Mouse (Mus musculus): Measurements from ENCODE around the gene Asphd1. TPM values are rescaled to one million over a fixed set of nuclear protein-coding genes. Genes with fewer than 3 reads are reported as not detected.
"Not testable (repeated sequence)": the region's sequence is repeated elsewhere in the genome, so short reads cannot be mapped to it uniquely, and the experiment has no call there.

The Asphd1 gene
- polyA plus RNA-seq, 1 experiment = not detected

DNA sequence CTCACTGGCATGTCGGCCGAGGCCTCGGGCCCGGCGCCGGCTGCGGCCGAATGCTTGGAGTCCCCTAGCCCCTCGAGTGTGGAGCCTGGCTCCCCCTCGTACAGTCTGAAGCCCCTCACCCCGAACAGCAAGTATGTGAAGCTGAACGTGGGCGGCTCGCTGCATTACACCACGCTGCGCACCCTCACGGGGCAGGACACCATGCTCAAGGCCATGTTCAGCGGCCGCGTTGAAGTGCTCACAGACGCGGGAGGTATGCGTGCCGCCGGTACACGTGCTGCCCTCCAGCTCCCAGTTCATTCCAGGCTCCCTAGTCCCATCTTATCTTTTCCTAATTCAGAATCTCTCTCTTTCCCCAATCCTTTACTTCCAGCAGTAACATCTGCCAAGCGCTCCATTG is 20.3 kb downstream of the Asphd1 start:
- 0 out of 2 replicates have a peak overlapping the region, but pooled peaks have one; percentile 3 for H3K27ac ChIP-seq (ENCODE audit: insufficient read depth, low read length)
- peak overlapping the region; percentile 67 for H3K4me3 ChIP-seq (ENCODE audit: insufficient read depth, low read length)
- no peaks in the 10 kb centered on the region for H3K4me1 ChIP-seq (ENCODE audit: control insufficient read depth, insufficient read depth, low read length)
- TF ChIP-seq CTCF (IDR thresholded peaks at IDR 0.05; ENCODE audit: borderline replicate concordance, insufficient read depth, low read length) = no peak
- peak; percentile 2; the same call in 1 of the 2 replicates for TF ChIP-seq POLR2A (IDR thresholded peaks at IDR 0.05; ENCODE audit: low read depth, low read length)

DNA sequence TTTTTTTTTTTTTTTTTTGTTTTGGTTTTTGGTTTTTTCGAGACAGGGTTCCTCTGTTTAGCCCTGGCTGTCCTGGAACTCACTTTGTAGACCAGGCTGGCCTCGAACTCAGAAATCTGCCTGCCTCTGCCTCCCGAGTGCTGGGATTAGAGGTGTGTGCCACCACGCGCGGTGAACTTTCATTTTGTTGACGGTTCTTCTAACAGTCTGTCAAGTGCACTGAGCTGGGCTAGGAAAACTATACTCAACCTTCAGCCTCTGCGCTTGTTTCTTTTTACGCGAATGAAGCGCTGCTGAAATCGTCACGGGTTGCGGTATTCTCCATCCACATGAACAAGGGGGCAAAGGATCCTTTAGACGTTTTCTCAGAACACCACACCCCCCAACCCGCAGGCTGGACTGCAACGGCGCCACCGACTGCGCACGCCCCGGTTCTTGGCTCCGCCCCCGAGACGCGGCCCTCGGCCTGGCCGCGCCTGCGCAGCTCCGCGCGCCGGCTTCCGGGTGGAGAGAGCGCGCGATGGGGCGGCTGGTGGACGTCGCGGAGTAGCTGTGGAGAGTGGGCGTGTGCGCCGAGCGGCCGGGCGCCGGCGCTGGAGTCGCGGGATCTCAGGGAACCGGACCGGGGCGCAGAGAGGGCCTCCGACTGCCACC is 20.9 kb downstream of the Asphd1 start, which contains the start of gene Kctd13:
Kctd13 (plus strand) TSS at position 496 of the 654 bp plus-strand sequence.
- peak within 1 kb of the TSS; percentile 67 for H3K4me3 ChIP-seq (ENCODE audit: insufficient read depth, low read length)
- H3K27ac ChIP-seq (ENCODE audit: insufficient read depth, low read length) = 0 out of 2 replicates have a peak within 1 kb of the TSS, but pooled peaks have one; percentile 8
- no peaks in the 10 kb centered on the region for H3K4me1 ChIP-seq (ENCODE audit: control insufficient read depth, insufficient read depth, low read length)
- TF ChIP-seq CTCF (IDR thresholded peaks at IDR 0.05; ENCODE audit: borderline replicate concordance, insufficient read depth, low read length) (no peak), POLR2A (IDR thresholded peaks at IDR 0.05; ENCODE audit: low read depth, low read length) (peak; percentile 65; the same call in 1 of the 2 replicates)

DNA sequence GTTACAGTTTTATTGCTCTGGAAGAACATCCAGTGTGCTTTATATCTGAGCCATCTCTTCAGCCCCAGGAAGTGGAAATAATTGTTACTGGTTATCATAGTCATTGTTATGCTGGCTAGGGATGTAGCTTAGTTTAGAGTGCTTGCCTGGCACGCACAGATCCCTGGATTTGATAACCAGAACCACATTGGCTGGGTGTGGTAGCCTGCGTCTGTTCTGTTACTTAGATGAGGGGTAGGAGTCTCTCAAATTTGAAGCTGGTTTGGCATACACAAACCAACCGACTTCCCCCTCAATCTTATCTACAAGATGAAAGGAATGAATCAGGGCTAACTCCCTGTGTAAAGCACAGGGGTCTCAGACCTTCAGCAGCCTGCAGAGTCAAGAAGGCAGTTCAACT is 23.1 kb downstream of the Asphd1 start:
- Histone ChIP-seq H3K27ac (ENCODE audit: insufficient read depth, low read length) (no peak overlapping the region), H3K4me1 (ENCODE audit: control insufficient read depth, insufficient read depth, low read length) (no peaks in the 10 kb centered on the region), H3K4me3 (ENCODE audit: insufficient read depth, low read length) (no peak overlapping the region)
- TF ChIP-seq POLR2A (IDR thresholded peaks at IDR 0.05; ENCODE audit: low read depth, low read length) (no peak), CTCF (IDR thresholded peaks at IDR 0.05; ENCODE audit: borderline replicate concordance, insufficient read depth, low read length) (no peak)

DNA sequence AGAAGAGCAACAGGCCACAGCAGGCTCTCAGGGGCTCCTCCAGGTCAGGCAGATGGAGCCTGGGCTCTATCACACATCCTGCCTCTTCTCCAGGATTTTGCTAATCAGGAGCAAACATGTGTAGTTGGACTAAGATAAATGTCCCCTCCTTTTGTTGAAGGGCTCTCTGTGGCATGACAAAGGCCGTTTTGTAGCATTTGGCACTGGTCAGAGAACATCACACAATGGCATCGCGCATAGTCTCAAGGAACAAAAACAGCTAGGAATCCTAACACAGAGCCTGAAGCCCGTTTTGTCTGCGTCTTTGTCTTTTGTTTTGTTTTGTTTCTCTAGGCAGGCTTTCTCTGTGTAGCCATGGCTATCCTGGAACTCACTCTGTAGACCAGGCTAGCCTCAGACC is 25.4 kb downstream of the Asphd1 start:
- Histone ChIP-seq H3K4me3 (ENCODE audit: insufficient read depth, low read length) (no peak overlapping the region), H3K27ac (ENCODE audit: insufficient read depth, low read length) (no peak overlapping the region), H3K4me1 (ENCODE audit: control insufficient read depth, insufficient read depth, low read length) (no peaks in the 10 kb centered on the region)
- TF ChIP-seq POLR2A (IDR thresholded peaks at IDR 0.05; ENCODE audit: low read depth, low read length) (no peak), CTCF (IDR thresholded peaks at IDR 0.05; ENCODE audit: borderline replicate concordance, insufficient read depth, low read length) (no peak)

DNA sequence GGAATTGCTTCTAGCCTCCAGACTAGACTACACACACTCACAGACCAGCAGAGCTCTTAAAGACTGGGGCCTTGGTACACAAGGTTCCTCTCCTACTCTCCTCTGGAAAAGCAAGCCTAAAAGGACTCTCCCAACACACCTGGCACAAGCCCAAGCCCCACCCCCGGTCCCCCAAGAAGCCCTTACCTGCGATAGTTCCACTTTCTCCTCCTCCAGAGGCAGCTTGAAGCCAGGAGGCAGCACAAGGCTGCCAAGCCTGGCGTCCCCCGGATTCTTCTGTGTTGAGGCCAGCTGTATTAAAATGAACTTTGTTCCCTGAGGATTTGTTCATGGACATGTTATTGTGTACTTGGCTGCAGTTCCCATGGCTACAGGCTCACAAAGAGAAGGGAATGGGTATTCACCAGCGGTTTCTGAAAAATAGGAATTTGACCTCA is 26.7 kb downstream of the Asphd1 start, which contains the start of gene Tmem219:
Tmem219 (minus strand) TSS at position 294 of the 437 bp plus-strand sequence.
- Histone ChIP-seq H3K4me3 (ENCODE audit: insufficient read depth, low read length) (no peak within 1 kb of the TSS), H3K4me1 (ENCODE audit: control insufficient read depth, insufficient read depth, low read length) (no peaks in the 10 kb centered on the region), H3K27ac (ENCODE audit: insufficient read depth, low read length) (no peak within 1 kb of the TSS)
- no peak for TF ChIP-seq POLR2A (IDR thresholded peaks at IDR 0.05; ENCODE audit: low read depth, low read length)
- TF ChIP-seq CTCF (IDR thresholded peaks at IDR 0.05; ENCODE audit: borderline replicate concordance, insufficient read depth, low read length) = no peak

DNA sequence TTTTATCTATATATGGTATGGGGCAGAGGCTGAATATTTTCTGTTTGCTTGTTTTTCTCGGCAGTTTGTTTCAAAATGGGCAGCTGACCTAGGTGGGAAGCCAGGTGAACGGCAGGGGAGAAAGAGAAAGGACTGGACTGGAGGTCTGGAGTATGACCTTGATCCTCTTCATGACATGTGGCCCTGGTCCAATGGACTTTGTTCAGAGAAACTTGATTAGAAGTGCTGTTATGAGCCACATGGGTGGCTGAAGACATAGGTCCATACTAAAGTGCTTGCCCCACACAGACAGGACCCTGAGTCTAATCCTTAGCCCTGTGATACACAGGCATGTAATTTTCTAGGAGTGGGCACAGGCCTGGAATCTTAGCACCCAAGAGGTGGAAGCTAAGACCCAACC is 27.8 kb downstream of the Asphd1 start:
- Histone ChIP-seq H3K27ac (ENCODE audit: insufficient read depth, low read length) (no peak overlapping the region), H3K4me3 (ENCODE audit: insufficient read depth, low read length) (no peak overlapping the region), H3K4me1 (ENCODE audit: control insufficient read depth, insufficient read depth, low read length) (no peaks in the 10 kb centered on the region)
- TF ChIP-seq POLR2A (IDR thresholded peaks at IDR 0.05; ENCODE audit: low read depth, low read length) = no peak
- no peak for TF ChIP-seq CTCF (IDR thresholded peaks at IDR 0.05; ENCODE audit: borderline replicate concordance, insufficient read depth, low read length)

DNA sequence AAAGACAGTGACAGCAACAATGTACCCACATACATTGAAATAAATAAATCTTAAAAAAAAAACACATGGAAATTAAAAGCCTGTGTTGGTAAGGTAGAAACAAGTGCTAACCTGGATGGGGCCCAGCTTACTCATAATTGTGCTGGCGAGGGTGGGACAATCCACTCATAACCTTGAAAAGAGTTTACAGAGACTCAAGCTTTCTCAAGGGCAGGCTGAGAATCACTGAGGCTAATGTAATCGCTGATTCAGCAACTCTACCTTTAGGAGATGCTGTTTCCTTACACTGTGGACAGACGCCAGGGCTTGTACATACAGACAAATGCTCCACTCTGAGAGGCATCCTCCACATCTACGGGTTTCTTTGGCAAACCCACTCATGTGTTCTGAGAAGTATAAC is 29.4 kb downstream of the Asphd1 start:
- Histone ChIP-seq H3K27ac (ENCODE audit: insufficient read depth, low read length) (no peak overlapping the region), H3K4me3 (ENCODE audit: insufficient read depth, low read length) (no peak overlapping the region), H3K4me1 (ENCODE audit: control insufficient read depth, insufficient read depth, low read length) (no peaks in the 10 kb centered on the region)
- no peak for TF ChIP-seq CTCF (IDR thresholded peaks at IDR 0.05; ENCODE audit: borderline replicate concordance, insufficient read depth, low read length)
- no peak for TF ChIP-seq POLR2A (IDR thresholded peaks at IDR 0.05; ENCODE audit: low read depth, low read length)

DNA sequence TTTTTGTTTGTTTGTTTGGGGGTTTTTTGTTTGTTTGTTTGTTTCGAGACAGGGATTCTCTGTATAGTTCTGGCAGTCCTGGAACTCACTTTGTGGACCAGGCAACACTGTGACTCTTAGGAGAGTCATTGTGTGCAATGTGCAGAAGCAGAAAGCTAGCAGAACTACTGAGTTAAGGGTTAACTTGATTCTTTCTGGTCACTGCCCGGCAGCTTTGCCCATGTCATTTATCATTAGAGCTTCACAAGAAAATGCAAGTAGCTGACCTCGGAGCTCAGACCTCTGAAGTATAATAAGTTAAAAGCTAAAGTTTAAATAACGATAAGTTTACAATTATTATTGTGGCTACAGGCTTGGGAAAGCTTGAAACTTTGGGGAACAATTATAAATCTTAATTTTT is 31.0 kb downstream of the Asphd1 start:
- H3K4me3 ChIP-seq (ENCODE audit: insufficient read depth, low read length); H3K27ac ChIP-seq (ENCODE audit: insufficient read depth, low read length); H3K4me1 ChIP-seq (ENCODE audit: control insufficient read depth, insufficient read depth, low read length): not testable (repeated sequence)

DNA sequence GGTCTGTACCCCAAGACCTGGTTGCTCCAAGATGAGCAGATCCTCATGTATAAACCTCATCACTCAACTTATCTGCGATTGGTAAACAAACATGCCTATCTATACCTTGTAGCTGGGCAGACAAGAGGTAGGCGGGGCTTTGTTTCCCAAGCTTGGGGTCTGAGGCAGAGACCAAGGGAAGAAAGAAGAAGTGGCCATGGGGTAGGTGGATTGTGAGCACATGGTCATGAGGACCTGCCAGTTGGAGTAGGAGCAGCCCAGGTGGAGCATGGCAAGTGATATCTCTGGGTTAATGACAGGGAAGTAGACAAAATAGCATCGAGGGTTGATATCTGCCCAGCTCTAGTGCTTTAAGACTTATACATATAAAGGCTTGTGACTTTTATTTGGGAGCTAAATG is 34.5 kb downstream of the Asphd1 start:
- no peak overlapping the region for H3K4me3 ChIP-seq (ENCODE audit: insufficient read depth, low read length)
- no peaks in the 10 kb centered on the region for H3K4me1 ChIP-seq (ENCODE audit: control insufficient read depth, insufficient read depth, low read length)
- no peak for TF ChIP-seq CTCF (IDR thresholded peaks at IDR 0.05; ENCODE audit: borderline replicate concordance, insufficient read depth, low read length)
- TF ChIP-seq POLR2A (IDR thresholded peaks at IDR 0.05; ENCODE audit: low read depth, low read length) = no peak
- no peak overlapping the region for H3K27ac ChIP-seq (ENCODE audit: insufficient read depth, low read length)

DNA sequence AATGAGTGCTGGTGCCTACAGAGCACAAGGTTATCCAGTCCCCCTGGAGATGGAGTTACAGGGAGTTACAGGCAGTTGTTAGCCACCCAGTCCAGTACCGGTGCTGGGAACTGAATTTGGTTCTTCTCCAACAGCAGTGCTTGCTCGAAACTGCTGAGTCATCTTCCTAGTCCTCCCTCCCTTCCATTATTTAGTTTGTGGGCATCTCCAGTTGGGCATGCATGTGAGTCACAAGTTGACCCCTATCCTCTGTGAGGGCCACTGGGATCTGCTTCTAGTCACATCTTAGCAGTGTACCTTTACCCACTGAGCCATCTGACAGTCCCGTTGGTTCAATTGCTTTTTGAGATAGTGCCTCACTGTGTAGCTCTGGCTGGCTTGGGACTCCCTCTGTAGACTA is 43.8 kb downstream of the Asphd1 start:
- Histone ChIP-seq H3K27ac (ENCODE audit: insufficient read depth, low read length) (no peak overlapping the region), H3K4me3 (ENCODE audit: insufficient read depth, low read length) (no peak overlapping the region), H3K4me1 (ENCODE audit: control insufficient read depth, insufficient read depth, low read length) (no peaks in the 10 kb centered on the region)
- TF ChIP-seq POLR2A (IDR thresholded peaks at IDR 0.05; ENCODE audit: low read depth, low read length) = no peak
- no peak for TF ChIP-seq CTCF (IDR thresholded peaks at IDR 0.05; ENCODE audit: borderline replicate concordance, insufficient read depth, low read length)

DNA sequence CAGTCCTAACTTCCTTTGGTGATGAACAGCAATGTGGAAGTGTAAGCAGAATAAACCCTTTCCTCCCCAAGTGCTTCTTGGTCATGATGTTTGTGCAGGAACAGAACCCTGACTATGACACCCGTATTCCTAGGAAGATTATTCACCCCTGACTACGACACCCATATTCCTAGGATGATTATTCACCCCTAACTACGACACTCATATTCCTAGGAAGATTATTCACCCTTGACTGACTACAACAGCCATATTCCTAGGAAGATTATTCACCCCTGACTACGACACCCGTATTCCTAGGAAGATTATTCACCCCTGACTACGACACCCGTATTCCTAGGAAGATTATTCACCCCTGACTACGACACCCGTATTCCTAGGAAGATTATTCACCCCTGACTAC is 49.6 kb downstream of the Asphd1 start:
- not testable (repeated sequence) for H3K27ac ChIP-seq (ENCODE audit: insufficient read depth, low read length); H3K4me1 ChIP-seq (ENCODE audit: control insufficient read depth, insufficient read depth, low read length); H3K4me3 ChIP-seq (ENCODE audit: insufficient read depth, low read length)
